Mouse (Mus musculus) megakaryocyte, embryonic 14.5 days (primary cell): ENCODE measurements around the gene Hs3st5.

Experiments
- FLI1 ChIP-seq: IDR thresholded peaks from 2 replicates; pipeline ENCODE4 v1.6.1; 2012; ENCODE audit warnings: low read length, inconsistent platforms, mixed read lengths
- GATA1 ChIP-seq: IDR thresholded peaks from 3 replicates; pipeline ENCODE4 v1.6.1; 2012; ENCODE audit warnings: mixed read lengths, low read length, inconsistent platforms, borderline replicate concordance

DNA sequence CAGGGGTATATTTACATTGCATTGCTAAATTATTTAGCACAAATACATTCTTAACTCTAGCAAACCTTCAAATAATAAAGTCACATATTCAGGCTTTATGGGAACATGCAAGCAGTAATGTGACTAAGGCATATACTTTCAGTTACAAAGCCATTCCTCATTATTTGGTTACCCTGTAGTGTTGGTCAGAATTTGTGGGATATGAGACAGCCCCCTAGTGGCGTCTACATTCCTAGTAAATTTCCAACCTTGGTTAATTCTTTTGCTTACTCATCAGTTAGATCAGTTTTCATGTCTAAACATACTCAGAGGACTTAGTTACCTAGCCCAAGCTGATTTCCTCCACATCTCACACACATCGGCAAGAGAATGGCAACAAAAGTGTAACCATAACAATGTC, 285.2 kb downstream of the Hs3st5 start:
- TF ChIP-seq FLI1, result no peak
- no peak for TF ChIP-seq GATA1
